Mouse (Mus musculus) mouse trophoblast stem cell (cell line): ENCODE data around the gene Aspdh.

ENCODE experiments used
- in situ Hi-C, 2 experiments: fragments of 300-500 bp; cut with MseI, MboI; formaldehyde crosslinking; loops; 2 replicates in 1 of 2; 3 replicates in 1 of 2; pipeline ENCODE4 v1.15.1; 2025

Gene Aspdh

DNA sequence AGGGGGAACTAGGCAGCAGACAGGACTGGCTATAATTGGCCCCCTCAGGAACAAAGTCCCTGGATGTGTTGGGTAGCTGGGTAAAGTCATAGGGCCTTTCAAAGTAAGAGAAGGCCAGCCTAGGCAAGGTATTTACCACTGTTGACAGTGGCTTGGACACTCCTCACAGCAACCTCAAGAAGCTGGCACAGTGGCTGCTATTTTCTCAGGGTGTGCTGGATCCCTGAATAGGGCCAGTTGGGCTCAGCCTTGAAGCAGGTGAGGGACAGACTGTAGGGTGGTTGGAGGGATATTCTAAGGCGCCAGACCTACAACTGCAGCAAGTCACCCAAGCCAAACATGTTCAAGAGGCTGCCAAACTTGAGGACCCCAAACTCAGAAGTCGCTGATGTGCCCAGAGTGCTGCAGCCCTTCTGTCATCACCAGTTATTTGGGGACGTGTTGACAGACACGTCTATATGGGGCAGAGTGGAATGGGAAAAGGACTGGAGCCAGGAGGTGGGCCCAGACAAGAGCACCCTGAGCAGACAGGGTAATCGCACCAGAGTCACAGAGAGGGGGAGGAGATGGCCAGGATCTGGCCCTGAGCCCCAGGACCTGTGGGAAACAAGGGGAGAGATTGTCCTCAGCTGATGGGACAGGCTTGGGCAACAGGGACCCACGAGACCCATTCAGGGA, 6.8 kb downstream of the Aspdh start:
- in situ Hi-C loops, result no loop called here

DNA sequence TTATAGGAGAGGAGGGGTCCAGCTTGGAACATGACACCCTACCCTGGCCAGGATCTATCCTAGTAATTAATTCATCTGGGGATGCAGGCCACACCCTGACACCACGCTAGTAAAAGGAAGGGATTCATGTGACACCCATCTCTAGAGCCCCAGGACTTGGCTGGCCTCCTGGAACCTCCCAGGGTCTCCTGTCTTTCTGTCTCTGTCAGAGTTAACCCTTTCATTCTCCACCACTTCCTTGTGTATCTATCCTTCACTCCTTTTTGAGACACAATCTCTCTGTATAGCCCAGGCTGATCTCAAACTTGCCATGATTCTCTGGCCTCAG, 7.3 kb downstream of the Aspdh start:
- in situ Hi-C loops, result no loop called here

DNA sequence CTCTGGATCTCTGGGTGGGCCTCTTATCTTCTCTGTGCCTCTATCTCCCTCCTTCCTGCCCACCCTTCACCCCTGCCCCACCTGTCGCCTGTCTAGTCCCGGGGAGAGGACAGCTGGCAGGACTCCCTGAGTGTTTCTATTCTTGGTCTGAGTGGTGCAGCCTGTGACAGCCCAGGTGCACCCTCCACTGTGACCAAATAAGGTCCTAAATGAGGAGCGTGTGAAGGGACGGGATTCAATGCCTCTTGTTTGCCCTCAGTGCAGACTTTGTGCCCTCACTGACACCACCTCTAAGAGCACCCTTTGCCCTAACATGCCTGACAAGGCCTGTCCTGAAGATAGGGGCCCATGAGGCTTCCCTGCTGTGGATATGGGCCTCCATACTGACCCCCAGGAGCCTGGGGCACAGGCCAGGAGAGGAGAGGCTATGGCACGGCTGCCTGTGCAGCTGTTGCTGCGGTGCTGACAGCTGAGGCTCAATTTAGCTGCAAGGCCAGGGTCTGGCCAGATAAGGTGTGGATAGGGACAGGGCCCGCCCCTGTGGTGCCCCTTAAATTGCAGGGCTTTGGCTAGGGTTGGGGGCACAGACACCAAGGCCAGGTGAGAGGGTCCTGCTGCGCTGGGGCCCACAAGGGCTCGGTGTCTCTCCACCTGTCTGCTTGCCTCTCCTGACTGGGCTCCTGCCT, 7.9 kb downstream of the Aspdh start:
- in situ Hi-C loops, result no loop called here

DNA sequence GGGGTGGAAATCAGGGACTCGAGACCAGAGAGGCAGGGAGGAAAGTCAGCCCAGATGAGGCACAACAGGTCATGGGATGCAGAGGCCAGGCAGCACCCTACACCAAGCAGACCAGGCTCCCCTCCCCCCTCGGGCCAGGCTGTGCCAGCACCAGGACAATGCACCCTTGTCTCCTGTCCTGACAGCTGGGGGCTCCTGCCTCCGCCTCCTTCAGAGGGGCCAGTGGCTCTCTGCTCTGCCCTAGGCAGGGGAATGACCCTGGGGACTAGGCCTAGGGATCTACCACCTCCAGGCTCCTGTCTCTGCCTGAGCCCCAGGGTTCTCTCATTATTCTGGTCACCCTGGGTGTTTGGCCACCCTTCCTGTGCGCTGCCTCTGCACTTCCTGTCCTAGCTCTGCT, 9.2 kb downstream of the Aspdh start:
- in situ Hi-C loops, result no loop called here

DNA sequence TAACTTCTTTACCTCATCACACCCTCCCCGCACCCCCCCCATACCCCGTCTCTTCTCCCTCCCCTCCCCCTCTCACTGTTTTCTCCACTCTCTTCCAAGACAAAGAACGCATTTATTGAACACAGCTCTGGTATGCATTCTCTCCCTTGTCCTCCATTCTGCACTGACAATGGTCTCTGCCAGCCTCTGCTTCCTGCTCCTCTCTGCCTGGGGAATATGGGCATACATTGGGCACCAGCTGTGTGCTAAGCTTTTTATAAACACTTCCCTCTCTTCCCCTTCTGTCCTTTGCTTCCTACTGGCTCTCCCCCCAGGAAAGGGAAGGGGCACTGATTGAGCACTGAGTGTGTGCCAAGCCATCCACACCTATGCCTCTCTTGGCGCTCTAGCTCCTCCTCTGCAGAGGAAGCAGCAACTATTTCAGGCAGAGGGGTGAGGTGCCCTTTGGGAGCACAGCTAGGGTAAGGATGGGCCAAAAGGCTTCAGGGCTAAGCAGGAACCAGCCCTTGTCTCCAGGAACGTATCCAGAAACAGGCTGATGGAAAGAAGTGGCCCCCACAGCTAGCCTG, 9.9 kb downstream of the Aspdh start:
- in situ Hi-C loops, result no loop called here

DNA sequence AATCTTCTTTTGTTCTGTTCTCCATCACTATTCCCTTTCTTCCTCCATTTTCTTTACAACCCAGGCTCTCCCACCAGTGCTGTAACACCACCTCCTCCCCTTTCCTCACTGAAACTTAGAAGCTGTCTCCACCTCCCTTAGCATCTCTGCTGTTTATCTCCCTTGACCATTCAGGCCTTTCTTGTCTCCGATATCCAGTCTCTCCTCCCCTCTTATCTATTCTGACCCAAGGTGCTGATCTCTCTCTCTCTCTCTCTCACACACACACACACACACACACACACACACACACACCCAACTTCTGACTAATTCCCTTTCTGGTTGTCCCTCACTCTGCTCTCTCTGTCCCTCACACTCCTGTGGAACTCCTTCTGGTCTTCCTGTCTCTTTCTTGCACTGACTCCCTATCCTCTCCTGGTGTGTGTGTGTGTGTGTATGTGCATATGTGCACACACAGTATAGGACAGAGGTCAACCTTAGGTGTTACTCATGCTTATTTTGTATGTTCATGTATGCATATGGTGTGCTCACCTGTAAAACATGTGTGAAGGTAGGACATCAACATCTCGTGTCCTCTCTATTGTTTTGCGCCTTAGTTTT, 17.7 kb downstream of the Aspdh start:
- in situ Hi-C loops, result loop anchor here in 1 of 2 experiments (5.0 kb wide), 1 partner anchor 81 kb away; no protein-coding TSS in a partner anchor

DNA sequence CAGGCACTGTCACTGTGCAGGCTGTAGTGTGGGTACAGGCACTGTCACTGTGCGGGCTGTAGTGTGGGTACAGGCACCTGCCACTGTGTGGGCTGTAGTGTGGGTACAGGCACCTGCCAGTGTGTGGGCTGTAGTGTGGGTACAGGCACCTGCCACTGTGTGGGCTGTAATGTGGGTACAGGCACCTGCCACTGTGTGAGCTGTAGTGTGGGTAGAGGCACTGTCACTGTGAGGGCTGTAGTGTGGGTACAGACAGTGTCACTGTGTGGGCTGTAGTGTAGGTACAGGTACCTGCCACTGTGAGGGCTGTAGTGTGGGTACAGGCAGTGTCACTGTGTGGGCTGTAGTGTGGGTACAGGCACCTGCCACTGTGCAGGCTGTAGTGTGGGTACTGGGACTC, 18.9 kb downstream of the Aspdh start:
- in situ Hi-C loops, result loop anchor here in 1 of 2 experiments (5.0 kb wide), 1 partner anchor 82 kb away; no protein-coding TSS in a partner anchor

DNA sequence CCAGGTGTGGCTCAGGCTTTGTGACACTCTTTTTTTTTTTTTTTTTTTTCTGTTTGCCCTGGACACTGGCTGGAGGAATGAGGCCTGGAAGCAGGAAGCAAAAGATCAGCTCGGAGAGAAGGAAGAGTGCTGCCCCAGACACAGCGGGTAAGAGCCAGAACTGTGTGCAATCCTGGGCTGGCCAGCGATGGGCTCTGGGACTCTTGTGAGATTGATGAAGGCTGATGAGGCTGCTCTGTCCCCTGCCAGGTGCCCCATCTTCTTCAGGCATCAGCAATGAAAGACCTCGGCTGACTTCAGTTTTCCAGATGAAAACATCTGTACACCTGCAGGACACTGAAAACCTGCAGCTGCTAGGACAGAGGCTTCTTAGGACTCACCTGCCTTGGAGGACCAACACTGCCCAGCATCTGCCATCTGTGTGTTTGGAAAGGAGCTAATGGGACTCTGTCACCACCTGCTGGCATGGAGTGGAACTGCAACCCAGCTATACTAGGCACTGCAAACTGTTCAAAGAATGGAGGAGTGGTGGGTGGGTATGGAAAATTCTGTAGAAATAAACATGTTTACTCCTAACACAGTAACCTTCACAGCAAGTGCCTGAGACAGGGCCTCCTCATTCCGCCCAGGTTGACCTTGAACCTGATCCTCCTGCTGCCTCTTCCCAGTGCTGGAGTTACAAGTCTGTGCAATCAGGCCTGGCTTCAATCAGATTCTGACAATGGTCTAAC, 19.8 kb downstream of the Aspdh start:
- in situ Hi-C loops, result loop anchor here in 1 of 2 experiments (5.0 kb wide), 1 partner anchor 83 kb away; no protein-coding TSS in a partner anchor

DNA sequence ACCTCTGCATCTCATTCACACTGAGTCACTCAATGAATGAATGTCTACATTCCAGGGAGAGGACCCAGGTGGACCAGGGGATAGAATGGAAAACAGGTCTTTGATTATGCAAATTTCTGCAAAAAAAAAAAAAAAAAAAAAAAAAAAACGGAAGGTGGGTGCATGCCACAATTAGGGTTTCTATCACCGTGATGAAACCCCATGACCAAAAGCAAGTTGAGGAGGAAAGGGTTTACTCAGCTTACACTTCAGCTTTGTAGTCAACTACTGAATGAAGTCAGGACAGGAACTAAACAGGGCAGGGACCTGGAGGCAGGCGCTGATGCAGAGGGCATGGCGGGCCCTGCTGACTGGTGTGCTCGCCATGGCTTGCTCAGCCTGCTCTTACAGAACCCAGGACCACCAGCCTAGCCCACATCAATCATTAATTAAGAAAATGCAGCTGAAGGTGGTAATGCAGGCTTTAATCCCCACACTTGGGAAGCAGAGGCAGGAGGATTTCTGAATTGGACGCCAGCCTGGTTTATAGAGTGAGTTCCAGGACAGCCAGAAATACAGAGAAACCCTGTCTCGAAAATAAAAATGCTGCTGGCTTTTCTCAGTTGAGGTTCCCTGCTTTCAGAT, 20.5 kb downstream of the Aspdh start:
- in situ Hi-C loops, result no loop called here

DNA sequence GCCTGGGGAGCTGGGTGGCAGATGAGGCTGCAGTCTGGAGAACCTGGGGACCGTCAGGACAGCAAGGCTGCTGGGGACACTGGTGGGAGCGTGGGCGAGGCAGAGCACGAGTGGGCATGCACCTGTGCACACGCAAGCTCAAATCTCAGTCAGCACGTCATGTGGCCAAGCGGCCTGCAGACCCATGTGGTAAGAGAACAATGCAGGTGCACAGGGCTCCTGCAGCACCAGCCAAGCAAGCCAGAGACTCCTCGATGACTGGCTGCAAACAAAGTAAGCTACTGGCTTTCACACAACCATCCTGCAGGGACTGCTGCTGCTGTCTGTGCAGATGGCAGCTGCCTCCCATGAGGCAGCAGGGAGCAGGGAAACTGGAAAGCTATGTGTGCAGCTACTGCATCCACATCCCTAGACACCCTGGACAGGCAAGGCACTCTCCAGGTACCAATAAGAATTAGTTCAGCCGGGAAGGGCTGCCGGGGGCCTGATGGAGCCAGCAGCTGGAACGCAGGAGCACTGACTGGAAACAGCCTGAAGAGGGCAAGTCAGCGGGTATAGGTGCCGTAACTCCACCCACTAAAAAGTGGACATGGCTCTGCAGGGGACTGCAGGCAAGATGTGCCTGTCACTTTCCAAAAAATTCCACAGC, 21.9 kb downstream of the Aspdh start:
- in situ Hi-C loops, result no loop called here

DNA sequence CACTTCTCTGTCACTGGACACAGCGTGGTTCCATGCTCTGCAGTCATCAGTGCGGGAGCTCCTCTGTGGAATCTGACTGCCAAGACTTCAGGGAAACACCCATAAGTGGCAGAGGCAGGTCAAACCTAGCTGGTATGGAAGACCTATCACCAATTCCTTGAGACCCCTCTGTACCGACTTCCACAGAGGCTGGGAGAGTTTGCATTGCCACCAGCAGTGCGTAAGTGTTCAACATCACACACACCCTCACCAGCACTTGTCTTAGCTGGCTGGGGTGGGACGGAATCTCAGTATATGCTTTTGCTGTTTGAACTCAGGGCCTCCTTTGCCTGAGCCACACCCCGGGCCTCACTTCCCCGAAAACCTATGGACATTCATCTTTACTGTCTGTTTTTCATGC, 22.7 kb downstream of the Aspdh start:
- in situ Hi-C loops, result no loop called here

DNA sequence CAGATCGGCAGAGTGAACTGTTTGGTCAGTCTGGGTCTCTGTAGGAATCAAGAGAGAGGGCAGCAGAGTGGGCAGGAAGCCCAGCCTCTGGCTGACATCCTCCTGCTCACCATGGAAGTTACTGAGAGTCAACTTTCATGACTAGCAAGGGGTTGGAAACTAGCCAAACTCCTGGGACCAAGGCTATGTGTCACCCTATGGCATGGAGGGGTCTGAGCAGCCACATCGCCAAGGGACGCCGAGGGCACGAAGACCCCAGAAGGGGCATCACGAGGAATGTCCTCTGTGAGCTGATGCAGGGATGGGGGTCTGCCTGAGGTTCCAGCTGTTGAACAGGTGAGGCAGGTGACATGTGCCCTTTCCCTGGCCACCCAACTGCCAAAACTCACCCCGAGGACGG, 23.4 kb downstream of the Aspdh start:
- in situ Hi-C loops, result no loop called here

DNA sequence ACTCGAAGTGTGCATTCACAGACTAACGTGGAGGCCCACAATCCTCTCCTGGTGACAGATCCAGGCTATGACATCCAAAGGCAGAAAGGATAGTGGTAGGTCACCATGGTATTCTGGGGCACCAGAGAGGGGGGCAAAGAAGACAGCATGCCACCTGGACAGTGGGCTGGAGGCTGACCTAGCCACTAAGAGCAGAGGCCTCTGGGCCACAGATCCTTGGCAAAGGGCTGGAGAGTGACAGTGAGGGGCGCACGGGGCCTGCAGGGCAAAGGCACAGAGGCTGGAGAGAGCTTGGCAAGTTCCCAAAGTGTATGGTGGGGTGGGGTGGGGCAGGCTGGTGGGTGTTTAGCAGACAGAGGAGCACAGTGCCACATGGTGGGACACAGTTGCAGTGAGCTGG, 25.1 kb downstream of the Aspdh start:
- in situ Hi-C loops, result no loop called here

DNA sequence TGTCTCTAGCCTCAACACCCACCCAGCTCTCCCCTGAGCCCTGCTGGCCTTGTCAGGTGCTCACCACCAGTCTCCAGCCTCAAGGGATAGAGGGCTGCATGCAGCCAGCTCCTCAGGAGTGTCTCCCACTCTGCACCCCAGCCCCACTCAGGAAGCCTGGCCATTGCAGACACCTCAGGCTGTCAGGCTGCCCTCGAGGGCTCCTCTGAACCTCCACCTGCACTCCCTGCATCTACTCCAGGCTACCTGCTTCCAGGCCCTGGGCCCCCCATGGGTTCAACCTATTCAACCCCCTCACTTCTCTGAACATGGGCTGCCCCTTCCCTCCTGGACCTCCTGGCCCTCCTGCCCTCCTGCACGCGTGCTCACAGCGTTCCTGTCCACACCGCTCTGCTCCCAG, 26.2 kb downstream of the Aspdh start:
- in situ Hi-C loops, result no loop called here

DNA sequence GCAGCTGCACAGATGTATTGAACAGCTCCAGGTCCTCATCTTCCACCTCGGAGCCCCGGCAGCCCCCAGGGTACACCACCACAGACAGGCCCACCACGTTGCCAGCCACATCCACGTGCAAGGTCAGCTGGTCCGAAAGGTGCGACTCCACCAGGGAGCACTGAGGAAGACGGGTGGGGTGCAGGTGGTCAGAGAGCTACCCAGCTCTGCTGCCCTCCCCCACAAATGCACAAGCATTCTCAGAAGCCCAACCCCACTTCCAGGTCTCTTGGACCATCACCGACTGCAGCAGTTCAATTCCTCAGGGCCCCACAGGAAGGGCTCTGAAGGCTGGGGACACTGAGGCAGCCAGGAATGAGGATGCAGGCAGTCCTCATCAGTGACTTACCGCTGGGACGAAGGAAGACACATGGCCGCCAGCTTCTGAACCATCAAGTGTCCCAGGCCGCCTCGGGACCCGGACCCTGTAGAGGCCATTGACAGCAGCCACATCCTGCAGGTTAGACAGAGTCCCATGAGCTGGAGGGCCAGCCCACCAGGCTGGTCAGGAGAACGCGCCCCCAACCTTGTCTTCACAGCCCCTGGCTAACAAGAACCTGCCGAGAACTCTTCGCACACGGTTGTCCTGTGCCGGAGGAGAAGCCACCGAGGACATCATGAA, 27.1 kb downstream of the Aspdh start:
- in situ Hi-C loops, result no loop called here

DNA sequence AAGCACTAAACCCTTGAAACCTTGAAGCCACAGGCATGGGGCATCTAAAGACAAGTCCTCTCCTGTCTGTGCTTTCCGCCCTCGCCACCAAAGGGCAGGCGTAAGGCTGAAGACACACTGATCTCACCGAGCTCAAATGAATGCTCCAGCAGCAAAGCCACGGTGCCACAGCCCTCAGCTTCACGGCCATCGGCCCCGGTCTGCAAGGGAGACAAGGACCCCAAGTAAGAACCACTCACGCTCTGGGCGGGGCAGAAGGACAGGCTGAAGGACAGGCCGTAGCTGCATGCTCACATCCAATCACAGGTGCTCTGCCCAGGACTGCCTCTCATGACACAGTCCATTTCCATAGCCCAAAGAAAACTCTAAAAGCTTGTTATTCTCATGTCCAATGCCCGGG, 29.5 kb downstream of the Aspdh start:
- in situ Hi-C loops, result no loop called here

DNA sequence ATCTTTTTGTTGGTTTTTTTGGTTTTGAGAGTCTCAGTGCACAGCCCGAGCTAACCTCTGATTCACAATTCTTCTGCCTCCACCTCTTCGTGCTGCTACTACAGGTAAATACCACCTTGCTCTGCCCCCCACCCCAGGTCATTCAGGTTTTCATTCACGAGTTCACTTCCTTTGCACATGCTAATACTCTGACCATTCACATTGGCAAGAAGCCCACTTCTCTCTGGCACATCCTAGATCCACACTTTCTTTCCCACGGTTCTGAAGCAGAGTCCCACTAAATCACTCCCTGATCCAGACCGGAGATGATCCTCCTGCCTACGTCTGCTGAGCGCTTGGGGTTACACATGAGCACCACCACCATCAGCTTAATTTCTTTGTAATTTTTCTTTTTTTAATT, 29.9 kb downstream of the Aspdh start:
- in situ Hi-C loops, result no loop called here

DNA sequence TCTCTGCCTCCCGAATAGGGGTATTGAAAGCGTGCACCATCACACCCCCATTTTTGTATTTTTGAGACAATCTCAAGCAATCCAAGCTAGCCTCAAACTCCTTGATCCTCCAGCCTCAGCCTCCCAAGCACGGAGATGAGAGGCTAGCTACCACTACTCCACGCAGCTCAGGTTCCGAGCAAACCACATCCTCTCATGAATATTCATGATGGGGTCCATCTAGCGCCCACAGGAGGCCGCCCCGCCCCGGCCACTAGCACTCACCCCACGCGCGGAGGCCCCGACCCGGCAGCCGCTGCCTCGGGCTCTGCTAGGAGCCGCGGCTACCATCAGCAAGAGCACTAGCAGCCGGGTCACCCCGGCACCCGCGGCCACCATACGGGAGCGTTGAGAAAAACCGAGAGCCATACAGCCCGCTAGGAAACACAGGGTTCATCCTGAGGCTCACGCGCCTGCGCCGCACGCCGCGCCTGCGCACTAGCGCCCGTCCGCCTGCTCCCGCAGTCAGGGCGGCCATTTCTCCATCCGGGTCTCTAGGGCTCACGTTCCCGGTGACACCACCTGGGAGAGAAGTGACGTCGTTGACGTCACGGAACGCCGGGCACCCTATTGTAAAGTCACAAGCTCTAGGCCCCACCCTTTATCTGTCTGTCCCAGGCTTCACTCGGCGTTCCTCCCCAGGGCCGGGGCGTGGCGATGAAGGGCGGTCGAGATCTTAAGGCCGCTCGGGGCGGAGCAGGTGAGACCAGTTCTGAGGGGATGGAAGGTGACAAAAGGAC, 31.0 kb downstream of the Aspdh start, which contains the start of the genes Emc10 and Fam71e1:
Gene Emc10 (minus strand): TSS at position 538 of the 779 bp plus-strand sequence.
Gene Fam71e1 (plus strand): TSS at position 590 of the 779 bp plus-strand sequence.
- in situ Hi-C loops, result no loop called here

DNA sequence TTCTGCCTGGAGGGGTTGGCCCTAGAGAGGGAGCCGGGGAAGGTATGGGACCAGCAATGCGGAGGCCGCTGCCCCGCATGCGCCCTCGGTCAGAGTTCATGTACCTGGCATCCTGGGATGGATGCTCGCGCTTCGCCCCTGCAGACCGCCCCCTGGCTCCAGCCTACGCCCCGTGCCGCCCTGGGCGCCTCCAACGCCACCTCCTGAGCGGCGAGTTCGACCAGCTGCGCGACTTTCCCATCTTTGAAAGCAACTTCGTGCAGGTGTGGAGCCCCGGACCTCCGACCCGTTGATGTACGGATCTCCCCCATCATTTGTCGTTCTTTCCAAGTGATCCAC, 31.5 kb downstream of the Aspdh start:
- in situ Hi-C loops, result no loop called here
